Mouse (Mus musculus) embryonic facial prominence, embryonic 13.5 days (tissue): ENCODE results near the gene Krt8. TPM values are rescaled to one million over a fixed set of nuclear protein-coding genes. Genes with fewer than 3 reads are reported as not detected.

ENCODE experiments used
- ATAC-seq: fragments of 200-750 bp; cut with Nextera tagmentation; 2 replicates; pipeline ENCODE4 v1.8.0; 2017; ENCODE audit warnings: low read depth; ENCODE audit not compliant: insufficient number of reproducible peaks, insufficient read depth, low FRiP score, low TSS enrichment
- H3K27ac ChIP-seq: fragments of 300-500 bp; sonication (generic); 2 replicates; pipeline ENCODE4 v1.5.1; 2015; ENCODE audit warnings: moderate library complexity, mild to moderate bottlenecking, inconsistent platforms
- H3K27me3 ChIP-seq: fragments of 300-500 bp; sonication (generic); 2 replicates; pipeline ENCODE4 v1.6.1; 2015; ENCODE audit warnings: mild to moderate bottlenecking, inconsistent platforms
- H3K36me3 ChIP-seq: fragments of 300-500 bp; sonication (generic); 2 replicates; pipeline ENCODE4 v1.6.1; 2015; ENCODE audit warnings: mild to moderate bottlenecking, inconsistent platforms
- H3K4me1 ChIP-seq: fragments of 300-500 bp; sonication (generic); 2 replicates; pipeline ENCODE4 v1.6.1; 2015; ENCODE audit warnings: inconsistent platforms
- H3K4me2 ChIP-seq: fragments of 300-500 bp; sonication (generic); 2 replicates; pipeline ENCODE4 v1.6.1; 2015; ENCODE audit warnings: moderate library complexity, mild to moderate bottlenecking, inconsistent platforms
- H3K4me3 ChIP-seq: fragments of 300-500 bp; sonication (generic); 2 replicates; pipeline ENCODE4 v1.5.1; 2015; ENCODE audit warnings: mild to moderate bottlenecking, inconsistent platforms
- H3K9ac ChIP-seq: fragments of 300-500 bp; sonication (generic); 2 replicates; pipeline ENCODE4 v1.6.1; 2015; ENCODE audit warnings: mild to moderate bottlenecking, inconsistent platforms
- H3K9me3 ChIP-seq: fragments of 300-500 bp; sonication (generic); 2 replicates; pipeline ENCODE4 v1.6.1; 2016; ENCODE audit warnings: inconsistent platforms
- WGBS: fragments of 180-500 bp; shearing (Covaris S2); methylation state at CpG from one replicate; pipeline ENCODE4 v1.1.7; 2015; ENCODE audit warnings: mixed read lengths; 5-methylcytosine and 5-hydroxymethylcytosine counted together
- polyA plus RNA-seq: library from polyadenylated mRNA; unstranded; fragments of >200 nt; fragmentation: Nextera tagmentation; extraction: Ambion mirVana; gene quantifications from 2 replicates; pipeline ENCODE4 v1.2.1, GENCODE M21; 2015

Gene Krt8
- polyA plus RNA-seq, 1 experiment from 2014 or later, result 38.6 TPM

- no peak overlapping the region for H3K4me2 ChIP-seq
- peaks cover 42% of the 10 kb centered on the region for H3K4me1 ChIP-seq
- no peak overlapping the region for H3K9ac ChIP-seq
- WGBS, result 14% methylated on average over 15 of the region's 15 CpGs
- no peak overlapping the region for H3K4me3 ChIP-seq
- H3K9me3 ChIP-seq, result no peaks in the 10 kb centered on the region
- peak overlapping the region; percentile 96; the same call in 1 of the 2 replicates for H3K27ac ChIP-seq
- ATAC-seq, result no peak
- H3K36me3 ChIP-seq, result no peaks in the 10 kb centered on the region
- no peaks in the 10 kb centered on the region for H3K27me3 ChIP-seq
These were observed 30.7 kb downstream of the Krt8 start for GRCm38 (mm10) chr15:101973414-101974077.

- H3K27me3 ChIP-seq, result no peaks in the 10 kb centered on the region
- ATAC-seq, result 0 out of 2 replicates have a peak, but pooled peaks have one; percentile 8
- WGBS, result 11% methylated on average over 3 of the region's 6 CpGs
- no peak overlapping the region for H3K27ac ChIP-seq
- no peaks in the 10 kb centered on the region for H3K36me3 ChIP-seq
- peaks cover 13% of the 10 kb centered on the region for H3K4me1 ChIP-seq
- H3K9me3 ChIP-seq, result no peaks in the 10 kb centered on the region
- no peak overlapping the region for H3K9ac ChIP-seq
- H3K4me3 ChIP-seq, result no peak overlapping the region
- no peak overlapping the region for H3K4me2 ChIP-seq
These were observed 33.7 kb downstream of the Krt8 start for GRCm38 (mm10) chr15:101970536-101970935.

GRCm38 (mm10) chr15:101966808-101967207, 37.5 kb downstream of the Krt8 start:
- 75% methylated on average over 8 of the region's 8 CpGs for WGBS
- H3K36me3 ChIP-seq, result no peaks in the 10 kb centered on the region
- H3K4me2 ChIP-seq, result no peak overlapping the region
- no peak overlapping the region for H3K9ac ChIP-seq
- no peak overlapping the region for H3K4me3 ChIP-seq
- no peak for ATAC-seq
- no peaks in the 10 kb centered on the region for H3K27me3 ChIP-seq
- no peak overlapping the region for H3K27ac ChIP-seq
- no peaks in the 10 kb centered on the region for H3K4me1 ChIP-seq
- no peaks in the 10 kb centered on the region for H3K9me3 ChIP-seq

GRCm38 (mm10) chr15:101958891-101959290, 45.4 kb downstream of the Krt8 start:
- ATAC-seq, result no peak
- Histone ChIP-seq H3K4me1 (no peaks in the 10 kb centered on the region), H3K27ac (no peak overlapping the region), H3K9me3 (no peaks in the 10 kb centered on the region), H3K4me3 (no peak overlapping the region), H3K36me3 (no peaks in the 10 kb centered on the region), H3K9ac (no peak overlapping the region), H3K27me3 (no peaks in the 10 kb centered on the region), H3K4me2 (no peak overlapping the region)
- WGBS, result 83% methylated on average over 3 of the region's 3 CpGs

- H3K27me3 ChIP-seq, result no peaks in the 10 kb centered on the region
- no peak within 1 kb of the TSS for H3K4me2 ChIP-seq
- H3K36me3 ChIP-seq, result no peaks in the 10 kb centered on the region
- no peak within 1 kb of the TSS for H3K27ac ChIP-seq
- ATAC-seq, result no peak
- no peaks in the 10 kb centered on the region for H3K9me3 ChIP-seq
- no peak within 1 kb of the TSS for H3K4me3 ChIP-seq
- WGBS, result 76% methylated on average over 9 of the region's 9 CpGs
- no peak within 1 kb of the TSS for H3K9ac ChIP-seq
- no peaks in the 10 kb centered on the region for H3K4me1 ChIP-seq
These were observed 50.1 kb downstream of the Krt8 start, which contains the start of gene Krt78 for GRCm38 (mm10) chr15:101954187-101954586. TSS of gene Krt78 (minus strand) at chr15:101954287.

- Histone ChIP-seq H3K9me3 (no peaks in the 10 kb centered on the region), H3K27ac (no peak overlapping the region), H3K4me3 (no peak overlapping the region), H3K36me3 (no peaks in the 10 kb centered on the region), H3K9ac (no peak overlapping the region), H3K27me3 (no peaks in the 10 kb centered on the region), H3K4me1 (no peaks in the 10 kb centered on the region), H3K4me2 (no peak overlapping the region)
- 85% methylated on average over 7 of the region's 7 CpGs for WGBS
- no peak for ATAC-seq
These were observed 51.4 kb downstream of the Krt8 start for GRCm38 (mm10) chr15:101952733-101953474.

Other genes starting within 250 kb of the Krt8 start
- gene Krt72, start 218.0 kb downstream of the Krt8 start, polyA plus RNA-seq, result 0.40 TPM in 1 of 2 replicates, not detected in the other
- gene Krt73, start 202.1 kb downstream of the Krt8 start, polyA plus RNA-seq, result 1.2 and 1.4 TPM in 2 replicates
- 0.17 TPM in 1 of 2 replicates, not detected in the other for gene Krt2, start 186.3 kb downstream of the Krt8 start, polyA plus RNA-seq
- 30.3 and 54.6 TPM in 2 replicates for gene Krt1, start 153.7 kb downstream of the Krt8 start, polyA plus RNA-seq
- gene Krt77, start 134.8 kb downstream of the Krt8 start, polyA plus RNA-seq, result 0.43 and 0.91 TPM in 2 replicates
- gene Krt76, start 111.6 kb downstream of the Krt8 start, polyA plus RNA-seq, result 0.40 and 0.56 TPM in 2 replicates
- gene Krt4, start 79.7 kb downstream of the Krt8 start, polyA plus RNA-seq, result 2.2 and 2.4 TPM in 2 replicates
- gene Krt79, start 64.2 kb downstream of the Krt8 start, polyA plus RNA-seq, result 16.1 and 16.5 TPM in 2 replicates
- gene Krt78, start 50.2 kb downstream of the Krt8 start, polyA plus RNA-seq, result 0.22 and 0.35 TPM in 2 replicates
- 36.0 and 58.9 TPM in 2 replicates for gene Krt18, start 23.7 kb upstream of the Krt8 start, polyA plus RNA-seq
- 120 and 129 TPM in 2 replicates for gene Eif4b, start 69.3 kb upstream of the Krt8 start, polyA plus RNA-seq
- 40.1 and 49.3 TPM in 2 replicates for gene Tns2, start 95.9 kb upstream of the Krt8 start, polyA plus RNA-seq
- gene Spryd3, start 131.8 kb upstream of the Krt8 start, polyA plus RNA-seq, result 20.4 and 21.6 TPM in 2 replicates
- gene Igfbp6, start 139.9 kb upstream of the Krt8 start, polyA plus RNA-seq, result 1.1 and 1.9 TPM in 2 replicates
- 0.88 TPM in 1 of 2 replicates, not detected in the other for gene Soat2, start 146.0 kb upstream of the Krt8 start, polyA plus RNA-seq
- 82.4 and 86.3 TPM in 2 replicates for gene Zfp740, start 198.8 kb upstream of the Krt8 start, polyA plus RNA-seq
- gene Csad, start 200.2 kb upstream of the Krt8 start, polyA plus RNA-seq, result 89.6 and 102 TPM in 2 replicates
- 3.0 and 3.3 TPM in 2 replicates for gene Itgb7, start 227.5 kb upstream of the Krt8 start, polyA plus RNA-seq